Comparison of ENCODE assay signal across 8 mouse cellular contexts in the genomic region with DNA sequence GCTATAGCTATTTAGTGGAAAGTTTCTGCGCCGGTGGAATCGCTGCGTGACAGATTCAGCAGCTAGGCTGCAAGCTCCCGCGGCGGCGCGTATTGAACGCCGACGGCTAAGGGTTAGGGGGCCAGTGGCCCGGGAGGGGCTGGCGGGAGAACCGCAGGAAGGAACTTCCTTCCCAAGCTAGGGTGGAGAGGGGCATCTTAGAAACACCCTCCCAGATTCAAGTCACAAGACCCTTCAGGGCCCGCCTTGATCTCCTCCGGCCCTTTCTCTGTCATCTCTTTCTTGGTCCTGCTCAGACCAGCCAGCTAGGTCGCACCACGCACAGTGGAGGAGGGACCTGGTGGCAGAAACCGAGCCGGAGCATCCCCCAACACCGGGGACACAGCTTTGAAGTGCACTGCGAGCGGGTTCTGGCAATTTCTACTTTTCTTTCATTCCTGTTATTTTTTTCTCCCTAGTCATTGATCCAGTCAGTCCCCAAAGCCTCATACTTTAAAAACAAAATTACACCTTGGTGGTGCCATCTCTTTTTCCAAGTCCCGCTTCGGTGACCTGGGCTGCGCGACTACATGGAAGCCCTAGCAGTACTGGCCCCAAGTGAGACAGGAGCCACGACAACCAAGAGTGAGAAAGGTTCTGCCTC. TPM values are rescaled to one million over a fixed set of nuclear protein-coding genes. Genes with fewer than 3 reads are reported as not detected.
DNase-seq lines count a peak whose midpoint lies in the region; ATAC-seq lines count a peak whose summit lies in the region.

No protein-coding gene starts in this region.

- no peaks in the 10 kb centered on the region for H3K9me3 ChIP-seq in heart, embryonic 15.5 days (replicated peaks)
- no peaks in the 10 kb centered on the region for H3K9me3 ChIP-seq in neural tube, embryonic 11.5 days (ENCODE audit: control insufficient read depth, low read length)

- peak; percentile 29 for DNase-seq in left cerebral cortex, postnatal 4 days
- no peak for DNase-seq in left cerebral cortex, adult 11 months (ENCODE audit: low spot score)
- DNase-seq in embryo, embryonic 10.5 days (ENCODE audit: low spot score) = peak; percentile 70
- DNase-seq in liver = peak; percentile 10
- DNase-seq in neural tube, embryonic 11.5 days (ENCODE audit: low spot score) = peak; percentile 76
- no peak for DNase-seq in adipocyte (ENCODE audit: low spot score)
- no peak for DNase-seq in thymus, postnatal 4 days

- WGBS in heart, embryonic 15.5 days = under 1% methylated on average over 29 of the region's 29 CpGs
- WGBS in neural tube, embryonic 11.5 days = under 1% methylated on average over 29 of the region's 29 CpGs

- 0 out of 2 replicates have a peak, but pooled peaks have one; percentile 30 for ATAC-seq in heart, embryonic 15.5 days (replicated peaks; ENCODE audit: insufficient number of reproducible peaks, insufficient read depth, low FRiP score, low read depth)
- ATAC-seq in neural tube, embryonic 11.5 days (ENCODE audit: insufficient read depth, low FRiP score, low TSS enrichment) = peak; percentile 23; the same call in 1 of the 2 replicates

- peak overlapping the region; percentile 97 for H3K4me2 ChIP-seq in heart, embryonic 15.5 days
- H3K4me2 ChIP-seq in neural tube, embryonic 11.5 days (ENCODE audit: low read depth) = peak overlapping the region; percentile 79

- H3K36me3 ChIP-seq in heart, embryonic 15.5 days = no peaks in the 10 kb centered on the region
- no peaks in the 10 kb centered on the region for H3K36me3 ChIP-seq in neural tube, embryonic 11.5 days (ENCODE audit: control insufficient read depth, insufficient read depth, low read length)

- peaks cover 8% of the 10 kb centered on the region for H3K27me3 ChIP-seq in heart, embryonic 15.5 days
- no peaks in the 10 kb centered on the region for H3K27me3 ChIP-seq in neural tube, embryonic 11.5 days (ENCODE audit: control insufficient read depth, insufficient read depth, low read length)

- intact Hi-C loops in left cerebral cortex, postnatal 4 days (cut with DNase I) = loop anchor here (5.0 to 10.0 kb wide), 5 partner anchors 285 to 1897 kb away; no protein-coding TSS in a partner anchor

- peak overlapping the region; percentile 80 for H3K27ac ChIP-seq in heart, embryonic 15.5 days
- peak overlapping the region; percentile 93 for H3K27ac ChIP-seq in neural tube, embryonic 11.5 days (ENCODE audit: low read depth, low read length)

- peaks cover 19% of the 10 kb centered on the region for H3K4me1 ChIP-seq in heart, embryonic 15.5 days (replicated peaks)
- peaks cover 15% of the 10 kb centered on the region for H3K4me1 ChIP-seq in neural tube, embryonic 11.5 days (ENCODE audit: control insufficient read depth, insufficient read depth, low read length)

- H3K4me3 ChIP-seq in heart, embryonic 15.5 days = peak overlapping the region; percentile 82
- H3K4me3 ChIP-seq in neural tube, embryonic 11.5 days (ENCODE audit: low read depth, low read length) = peak overlapping the region; percentile 72

- peak overlapping the region; percentile 66 for H3K9ac ChIP-seq in heart, embryonic 15.5 days
- H3K9ac ChIP-seq in neural tube, embryonic 11.5 days (ENCODE audit: low read length) = peak overlapping the region; percentile 81

RNA-seq across cellular contexts. Expression of a gene that starts 1.1 kb away (rescaled TPM):
- total RNA-seq in left cerebral cortex, postnatal 4 days (2021) = 10 to 100 TPM; 26.1 to 31.3 TPM
- 8.5 and 11.2 TPM in 2 replicates for polyA plus RNA-seq in heart, embryonic 15.5 days (2015; fragmentation: Nextera tagmentation; extraction: Ambion mirVana)
- 30.9 and 31.9 TPM in 2 replicates for polyA plus RNA-seq in neural tube, embryonic 11.5 days (2014; fragmentation: Nextera tagmentation; extraction: Ambion mirVana)

Comparison
In these comparisons a context has a peak if more than half of its experiments do, and no peak if none do; other contexts are left out.
1. DNase-seq: peak in left cerebral cortex, postnatal 4 days (single experiment), embryo, embryonic 10.5 days (single experiment), liver (single experiment) and neural tube, embryonic 11.5 days (single experiment); none in left cerebral cortex, adult 11 months (single experiment), adipocyte (single experiment) and thymus, postnatal 4 days (single experiment).